23 mouse cellular contexts compared by ENCODE assay signal in the genomic region with DNA sequence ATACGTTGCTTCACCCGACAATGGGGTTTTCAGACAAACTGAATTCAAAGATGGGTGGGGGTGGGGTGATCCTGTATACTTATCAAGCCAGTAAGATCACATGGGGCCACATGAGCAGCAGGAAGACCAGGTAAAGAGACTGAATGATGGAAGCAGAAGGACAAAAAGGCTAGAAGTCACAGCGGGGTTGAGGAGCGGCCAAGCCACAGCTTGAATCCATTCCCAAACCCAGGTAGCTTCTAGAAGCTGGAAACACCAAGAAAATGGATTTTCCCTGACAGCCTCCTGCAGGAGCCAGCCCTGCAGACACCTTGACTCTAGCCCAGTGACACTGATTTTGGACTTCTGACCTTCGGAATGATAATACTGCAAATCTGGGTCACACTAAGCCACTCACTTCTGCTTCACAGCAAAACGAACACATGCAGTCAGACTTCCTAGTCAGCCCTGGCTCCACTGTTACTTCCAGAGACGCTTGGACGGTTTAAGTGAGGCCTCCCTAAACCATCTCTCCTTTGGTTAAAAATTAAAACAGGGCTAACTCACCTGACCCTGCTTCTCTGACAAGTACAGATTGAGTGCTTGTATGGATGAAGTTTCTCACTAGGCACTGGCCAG. TPM values are rescaled to one million over a fixed set of nuclear protein-coding genes. Genes with fewer than 3 reads are reported as not detected.
DNase-seq lines count a peak whose midpoint lies in the region; ATAC-seq and TF ChIP-seq lines count a peak whose summit lies in the region.
"Had no signal": no experiment of that assay in that cellular context is flagged by ENCODE, and none has a peak within 500 bp of the region (broad histone marks: within the 10 kb centered on the region; RNA-seq: fewer than 3 reads in every experiment).

No protein-coding gene starts in this region.

- no peak overlapping the region for H3K4me2 ChIP-seq in kidney, postnatal 0 days (ENCODE audit: low read length)
- H3K4me2 ChIP-seq: forebrain, embryonic 12.5 days; lung, embryonic 15.5 days; neural tube, embryonic 15.5 days had no signal

- no peak for ATAC-seq in kidney, postnatal 0 days (replicated peaks; ENCODE audit: low FRiP score, low read depth)
- ATAC-seq: midbrain, embryonic 16.5 days had no signal

- no peaks in the 10 kb centered on the region for H3K27me3 ChIP-seq in kidney, postnatal 0 days (ENCODE audit: insufficient read depth, low read length)
- H3K27me3 ChIP-seq: forebrain, embryonic 12.5 days; lung, embryonic 15.5 days; neural tube, embryonic 15.5 days had no signal

- no peak overlapping the region for H3K4me3 ChIP-seq in gastrocnemius, adult 2 months
- H3K4me3 ChIP-seq in kidney, postnatal 0 days (replicated peaks; ENCODE audit: low read depth, low read length) = no peak overlapping the region
- H3K4me3 ChIP-seq: forebrain, embryonic 12.5 days; heart, adult 2 months; lung, embryonic 15.5 days; neural tube, embryonic 15.5 days had no signal

- no peak overlapping the region for H3K27ac ChIP-seq in gastrocnemius, adult 2 months
- peak overlapping the region; percentile 68 for H3K27ac ChIP-seq in kidney, postnatal 0 days
- H3K27ac ChIP-seq: forebrain, embryonic 12.5 days; heart, adult 2 months; lung, embryonic 15.5 days; neural tube, embryonic 15.5 days had no signal

- H3K4me1 ChIP-seq in kidney, postnatal 0 days (replicated peaks; ENCODE audit: insufficient read depth, low read length) = peaks cover 9% of the 10 kb centered on the region; the same call in 1 of the 2 replicates

- H3K9me3 ChIP-seq in kidney, postnatal 0 days (replicated peaks; ENCODE audit: low read length) = no peaks in the 10 kb centered on the region
- H3K9me3 ChIP-seq: forebrain, embryonic 12.5 days; lung, embryonic 15.5 days; neural tube, embryonic 15.5 days had no signal

- H3K36me3 ChIP-seq in kidney, postnatal 0 days (ENCODE audit: insufficient read depth, low read length) = peaks cover 23% of the 10 kb centered on the region

- 80% methylated on average over 8 of the region's 8 CpGs for WGBS in kidney, postnatal 0 days

- intact Hi-C loops in gastrocnemius, adult 2 months (cut with DNase I) = no loop called here
- intact Hi-C loops in gastrocnemius, postnatal 14 days (cut with DNase I; ENCODE audit: low total_unique reads) = no loop called here

- 0 out of 2 replicates have a peak overlapping the region, but pooled peaks have one; percentile 2 for H3K9ac ChIP-seq in kidney, postnatal 0 days (ENCODE audit: low read depth, low read length)
- H3K9ac ChIP-seq: forebrain, embryonic 12.5 days; lung, embryonic 15.5 days; neural tube, embryonic 15.5 days had no signal

- TF ChIP-seq CTCF in gastrocnemius, adult 2 months (IDR thresholded peaks at IDR 0.05) = no peak
- TF ChIP-seq CTCF in kidney, postnatal 0 days (IDR thresholded peaks at IDR 0.05; ENCODE audit: low read depth) = no peak

- DNase-seq in gastrocnemius, adult 2 months = peak; percentile 3
- no peak for DNase-seq in gastrocnemius, postnatal 14 days
- peak; percentile 45 for DNase-seq in brain, adult 2 months (ENCODE audit: low read depth, low spot score)
- DNase-seq in kidney, adult 18-20 months = peak; percentile 43
- DNase-seq in kidney, postnatal 0 days (ENCODE audit: low spot score) = no peak
- DNase-seq in adipocyte (ENCODE audit: low spot score) = no peak
- DNase-seq in urinary bladder, adult 2 months (ENCODE audit: low spot score) = no peak
- DNase-seq in left cerebral cortex, adult 11 months (ENCODE audit: low spot score) = no peak
- DNase-seq: adrenal gland, postnatal 36 days; B cell, adult 2 months; gastrocnemius, postnatal 10 days; heart, adult 2 months; lung, postnatal 4 days; thymus, adult 2 months had no signal

RNA-seq across cellular contexts. Expression of gene Bcl7c, which starts 5.1 kb away (rescaled TPM):
- total RNA-seq in gastrocnemius, adult 2 months (2021) = 10 to 100 TPM; 26.7 to 32.9 TPM
- total RNA-seq in gastrocnemius, postnatal 14 days (2021) = 10 to 100 TPM; 44.8 to 65.7 TPM
- 56.1 and 70.9 TPM in 2 replicates for polyA plus RNA-seq in kidney, postnatal 0 days (2015; fragmentation: Nextera tagmentation; extraction: Ambion mirVana)
- polyA plus RNA-seq in urinary bladder, adult 2 months (2012; rRNA removed) = 26.0 and 30.3 TPM in 2 replicates

RNA-seq across cellular contexts. Expression of gene Ctf1, which starts 8.9 kb away (rescaled TPM):
- total RNA-seq in gastrocnemius, adult 2 months (2021) = 10 to 100 TPM; 16.8 to 18.1 TPM
- 10 to 100 TPM; 12.1 to 14.6 TPM for total RNA-seq in gastrocnemius, postnatal 14 days (2021)
- 14.5 and 15.9 TPM in 2 replicates for polyA plus RNA-seq in kidney, postnatal 0 days (2015; fragmentation: Nextera tagmentation; extraction: Ambion mirVana)
- 11.0 and 13.7 TPM in 2 replicates for polyA plus RNA-seq in urinary bladder, adult 2 months (2012; rRNA removed)

RNA-seq across cellular contexts. Expression of gene Ctf2, which starts 28.3 kb away (rescaled TPM):
- total RNA-seq in gastrocnemius, adult 2 months (2021) = not detected
- total RNA-seq in gastrocnemius, postnatal 14 days (2021) = not detected
- 0.08 TPM in 1 of 2 replicates, not detected in the other for polyA plus RNA-seq in kidney, postnatal 0 days (2015; fragmentation: Nextera tagmentation; extraction: Ambion mirVana)
- polyA plus RNA-seq in urinary bladder, adult 2 months (2012; rRNA removed) = not detected in 2 replicates
- total RNA-seq: adrenal gland, postnatal 36 days; common myeloid progenitor, adult 5-6 weeks; gastrocnemius, postnatal 10 days; heart, adult 2 months; hematopoietic stem cell, adult 5-6 weeks; layer of hippocampus, postnatal 25 days; left cerebral cortex, postnatal 14 days had no signal
- polyA plus RNA-seq: frontal cortex, adult 2 months; heart, adult 2 months; thymus, adult 2 months had no signal

RNA-seq across cellular contexts. Expression of gene Fbxl19, which starts 40.7 kb away (rescaled TPM):
- total RNA-seq in gastrocnemius, adult 2 months (2021) = 1 to 10 TPM; 1.2 to 2.0 TPM
- total RNA-seq in gastrocnemius, postnatal 14 days (2021) = 1 to 10 TPM; 2.4 to 3.1 TPM
- 2.8 and 3.5 TPM in 2 replicates for polyA plus RNA-seq in kidney, postnatal 0 days (2015; fragmentation: Nextera tagmentation; extraction: Ambion mirVana)
- polyA plus RNA-seq in urinary bladder, adult 2 months (2012; rRNA removed) = 14.5 and 15.5 TPM in 2 replicates

Comparison
In these comparisons a context has a peak if more than half of its experiments do, and no peak if none do; other contexts are left out.
1. DNase-seq: peak in gastrocnemius, adult 2 months (single experiment), brain, adult 2 months (single experiment) and kidney, adult 18-20 months (single experiment); none in gastrocnemius, postnatal 14 days (single experiment), kidney, postnatal 0 days (single experiment), adipocyte (single experiment), urinary bladder, adult 2 months (single experiment) and left cerebral cortex, adult 11 months (single experiment).